Mouse (Mus musculus) midbrain, embryonic 16.5 days (tissue): ENCODE results near the gene Morn3. TPM values are rescaled to one million over a fixed set of nuclear protein-coding genes. Genes with fewer than 3 reads are reported as not detected.

ENCODE experiments used
- polyA plus RNA-seq: library from polyadenylated mRNA; unstranded; fragments of >200 nt; fragmentation: Nextera tagmentation; extraction: Ambion mirVana; gene quantifications from 2 replicates; pipeline ENCODE4 v1.2.1, GENCODE M21; 2015

Gene Morn3
- polyA plus RNA-seq, 1 experiment from 2014 or later, result 1.7 TPM

Other genes with a start within 250 kb of the Morn3 start
- 520 and 546 TPM in 2 replicates for gene Anapc5, start 225.7 kb downstream of the Morn3 start, polyA plus RNA-seq
- gene Rnf34, start 197.0 kb downstream of the Morn3 start, polyA plus RNA-seq, result 48.3 and 50.7 TPM in 2 replicates
- 117 and 123 TPM in 2 replicates for gene Kdm2b, start 57.2 kb downstream of the Morn3 start, polyA plus RNA-seq
- gene Orai1, start 31.9 kb downstream of the Morn3 start, polyA plus RNA-seq, result 9.3 and 10.7 TPM in 2 replicates
- gene Tmem120b, start 21.4 kb upstream of the Morn3 start, polyA plus RNA-seq, result 16.9 and 18.7 TPM in 2 replicates
- 13.9 and 21.4 TPM in 2 replicates for gene Rhof, start 85.7 kb upstream of the Morn3 start, polyA plus RNA-seq
- 10.0 and 11.8 TPM in 2 replicates for gene Setd1b, start 95.2 kb upstream of the Morn3 start, polyA plus RNA-seq
- gene Psmd9, start 122.4 kb upstream of the Morn3 start, polyA plus RNA-seq, result 73.6 and 77.6 TPM in 2 replicates
- not detected in 2 replicates for gene Hpd, start 135.7 kb upstream of the Morn3 start, polyA plus RNA-seq
- gene Wdr66, start 205.1 kb upstream of the Morn3 start, polyA plus RNA-seq, result 0.94 and 1.7 TPM in 2 replicates